Mouse (Mus musculus): ENCODE results near the gene Grik3. TPM values are rescaled to one million over a fixed set of nuclear protein-coding genes. Genes with fewer than 3 reads are reported as not detected.

Gene Grik3
- polyA plus RNA-seq, 1 experiment from 2014 or later: 0.16 TPM

DNA sequence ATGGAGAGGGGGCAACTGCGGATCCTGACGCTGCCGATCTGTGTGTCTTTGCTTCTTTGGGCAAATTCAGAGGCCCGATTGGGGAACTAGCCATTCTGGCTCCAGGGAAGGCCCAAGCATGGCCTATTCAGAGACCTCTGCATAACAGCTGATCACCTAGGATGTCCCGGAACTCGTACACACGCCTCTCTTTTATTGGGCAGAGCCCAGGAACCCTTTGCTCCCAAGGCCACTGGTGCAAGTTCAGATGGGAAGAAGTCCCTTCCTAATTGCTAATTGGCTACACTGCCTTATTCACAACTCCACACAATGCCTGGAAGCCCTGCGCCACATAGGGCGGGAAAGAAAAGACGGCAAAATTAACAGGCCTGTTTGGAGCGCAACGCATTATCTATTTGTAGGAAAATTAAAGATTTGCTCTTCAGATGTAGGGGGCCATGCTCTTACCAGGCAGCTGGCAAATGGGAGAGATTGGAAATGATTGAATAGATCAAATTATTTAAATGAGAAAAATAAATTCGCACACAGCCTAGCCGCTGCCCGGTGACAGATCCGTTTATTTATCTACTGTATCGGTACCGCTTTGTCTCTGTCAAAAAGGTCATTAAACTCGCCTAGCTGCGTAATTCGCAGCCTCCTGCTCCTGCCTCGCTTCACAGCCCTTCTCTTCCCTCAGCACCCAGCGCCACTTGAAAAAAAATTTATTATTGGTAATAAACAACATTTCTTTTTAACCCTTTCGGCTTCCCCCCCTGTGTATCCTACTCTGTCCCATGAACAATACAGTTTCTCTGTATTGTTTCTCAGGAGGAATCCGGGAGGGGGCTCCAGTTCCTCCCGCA is 1.5 kb upstream of the Grik3 start:
- no peaks in the 10 kb centered on the region for H3K36me3 ChIP-seq (ENCODE audit: control insufficient read depth, insufficient read depth, low read length)
- no peak overlapping the region for H3K27ac ChIP-seq (ENCODE audit: low read depth, low read length)
- H3K27me3 ChIP-seq (ENCODE audit: control insufficient read depth, insufficient read depth, low read length): peaks cover 99% of the 10 kb centered on the region
- no peak for ATAC-seq (replicated peaks; ENCODE audit: insufficient number of reproducible peaks, low FRiP score, low TSS enrichment)
- H3K4me3 ChIP-seq (ENCODE audit: low read depth, low read length): no peak overlapping the region; the same call in 1 of the 2 replicates
- no peak overlapping the region for H3K9ac ChIP-seq (ENCODE audit: low read depth, low read length)
- H3K4me2 ChIP-seq: peak overlapping the region; percentile 69
- H3K4me1 ChIP-seq (ENCODE audit: control insufficient read depth, insufficient read depth, low read length): peaks cover 10% of the 10 kb centered on the region
- WGBS (ENCODE audit: insufficient replicate concordance): 4% methylated on average over 26 of the region's 26 CpGs
- H3K9me3 ChIP-seq (replicated peaks; ENCODE audit: control insufficient read depth, low read length): no peaks in the 10 kb centered on the region

GRCm38 (mm10) chr4:125489901-125490590 is 454 bp upstream of the Grik3 start:
- H3K27me3 ChIP-seq (ENCODE audit: control insufficient read depth, insufficient read depth, low read length): peaks cover 100% of the 10 kb centered on the region
- H3K4me1 ChIP-seq (ENCODE audit: control insufficient read depth, insufficient read depth, low read length): peaks cover 10% of the 10 kb centered on the region
- no peaks in the 10 kb centered on the region for H3K9me3 ChIP-seq (replicated peaks; ENCODE audit: control insufficient read depth, low read length)
- no peaks in the 10 kb centered on the region for H3K36me3 ChIP-seq (ENCODE audit: control insufficient read depth, insufficient read depth, low read length)
- no peak overlapping the region for H3K27ac ChIP-seq (ENCODE audit: low read depth, low read length)
- ATAC-seq (replicated peaks; ENCODE audit: insufficient number of reproducible peaks, low FRiP score, low TSS enrichment): no peak; the same call in 1 of the 2 replicates
- under 1% methylated on average over 75 of the region's 81 CpGs for WGBS (ENCODE audit: insufficient replicate concordance)
- no peak overlapping the region for H3K9ac ChIP-seq (ENCODE audit: low read depth, low read length)
- peak overlapping the region; percentile 37 for H3K4me3 ChIP-seq (ENCODE audit: low read depth, low read length)
- peak overlapping the region; percentile 69 for H3K4me2 ChIP-seq

- Histone ChIP-seq H3K4me2 (peak overlapping the region; percentile 69), H3K9ac (ENCODE audit: low read depth, low read length) (no peak overlapping the region), H3K4me3 (ENCODE audit: low read depth, low read length) (peak overlapping the region; percentile 37; the same call in 1 of the 2 replicates), H3K27ac (ENCODE audit: low read depth, low read length) (no peak overlapping the region), H3K9me3 (replicated peaks; ENCODE audit: control insufficient read depth, low read length) (no peaks in the 10 kb centered on the region), H3K27me3 (ENCODE audit: control insufficient read depth, insufficient read depth, low read length) (peaks cover 97% of the 10 kb centered on the region), H3K36me3 (ENCODE audit: control insufficient read depth, insufficient read depth, low read length) (no peaks in the 10 kb centered on the region), H3K4me1 (ENCODE audit: control insufficient read depth, insufficient read depth, low read length) (peaks cover 12% of the 10 kb centered on the region)
- under 1% methylated on average over 39 of the region's 42 CpGs for WGBS (ENCODE audit: insufficient replicate concordance)
- no peak for ATAC-seq (replicated peaks; ENCODE audit: insufficient number of reproducible peaks, low FRiP score, low TSS enrichment)
Measured at GRCm38 (mm10) chr4:125491505-125492121, 1.1 kb downstream of the Grik3 start.

- no peak overlapping the region for H3K27ac ChIP-seq (ENCODE audit: low read depth, low read length)
- 14% methylated on average over 9 of the region's 9 CpGs for WGBS (ENCODE audit: insufficient replicate concordance)
- H3K4me3 ChIP-seq (ENCODE audit: low read depth, low read length): peak overlapping the region; percentile 37; the same call in 1 of the 2 replicates
Measured at GRCm38 (mm10) chr4:125492122-125492505, 1.6 kb downstream of the Grik3 start.

DNA sequence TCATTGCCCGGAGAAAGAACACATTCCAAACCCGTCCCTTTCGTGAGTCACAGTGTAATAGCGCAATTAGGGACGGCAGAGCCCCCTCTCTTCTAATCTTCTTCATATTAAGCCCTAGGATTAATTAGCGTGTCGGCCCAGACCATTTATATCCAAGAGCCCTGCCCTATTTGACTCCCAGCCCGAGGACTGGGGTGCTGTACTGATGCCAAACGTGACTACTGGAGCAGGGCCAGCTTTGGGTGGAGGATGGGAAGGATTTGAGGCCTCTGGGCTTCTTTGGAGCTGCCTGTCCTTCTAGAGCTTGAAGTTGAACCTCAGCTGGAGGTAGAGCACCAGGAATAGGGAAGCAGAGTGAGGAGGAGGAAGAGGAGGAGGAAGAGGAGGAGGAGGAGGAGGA is 2.2 kb downstream of the Grik3 start:
- no peak overlapping the region for H3K4me2 ChIP-seq
- no peak overlapping the region for H3K9ac ChIP-seq (ENCODE audit: low read depth, low read length)
- ATAC-seq (replicated peaks; ENCODE audit: insufficient number of reproducible peaks, low FRiP score, low TSS enrichment): no peak
- H3K4me3 ChIP-seq (ENCODE audit: low read depth, low read length): no peak overlapping the region
- 29% methylated on average over 9 of the region's 9 CpGs for WGBS (ENCODE audit: insufficient replicate concordance)
- no peak overlapping the region for H3K27ac ChIP-seq (ENCODE audit: low read depth, low read length)
- H3K9me3 ChIP-seq (replicated peaks; ENCODE audit: control insufficient read depth, low read length): no peaks in the 10 kb centered on the region
- H3K27me3 ChIP-seq (ENCODE audit: control insufficient read depth, insufficient read depth, low read length): peaks cover 93% of the 10 kb centered on the region
- H3K36me3 ChIP-seq (ENCODE audit: control insufficient read depth, insufficient read depth, low read length): no peaks in the 10 kb centered on the region
- H3K4me1 ChIP-seq (ENCODE audit: control insufficient read depth, insufficient read depth, low read length): peaks cover 12% of the 10 kb centered on the region

More at GRCm38 (mm10) chr4:125492122-125492505, 1.6 kb downstream of the Grik3 start:
- no peaks in the 10 kb centered on the region for H3K36me3 ChIP-seq (ENCODE audit: control insufficient read depth, insufficient read depth, low read length)
- H3K9me3 ChIP-seq (replicated peaks; ENCODE audit: control insufficient read depth, low read length): no peaks in the 10 kb centered on the region
- H3K27me3 ChIP-seq (ENCODE audit: control insufficient read depth, insufficient read depth, low read length): peaks cover 94% of the 10 kb centered on the region
- H3K4me1 ChIP-seq (ENCODE audit: control insufficient read depth, insufficient read depth, low read length): peaks cover 12% of the 10 kb centered on the region
- H3K4me2 ChIP-seq: peak overlapping the region; percentile 69; the same call in 1 of the 2 replicates
- ATAC-seq (replicated peaks; ENCODE audit: insufficient number of reproducible peaks, low FRiP score, low TSS enrichment): no peak
- H3K9ac ChIP-seq (ENCODE audit: low read depth, low read length): no peak overlapping the region

DNA sequence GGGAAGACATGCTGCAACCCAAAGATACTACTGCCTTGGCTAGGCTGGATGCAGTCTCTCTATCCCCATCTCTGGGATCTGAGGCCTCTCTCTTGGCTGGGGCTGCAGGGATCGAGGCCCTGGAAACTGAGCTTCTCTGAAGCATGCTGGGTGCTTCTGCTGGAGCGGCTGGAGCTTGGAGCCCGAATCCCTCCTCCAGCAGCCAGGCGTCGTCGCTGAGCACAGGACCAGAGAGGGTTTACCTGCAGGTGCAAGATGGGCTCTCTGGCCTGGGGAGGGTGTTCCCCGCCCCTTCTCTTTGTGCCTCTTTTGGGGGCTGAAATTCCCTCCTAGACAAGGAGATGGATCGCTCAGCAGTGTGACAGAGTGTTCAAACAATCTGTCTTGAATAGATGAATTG is 2.6 kb downstream of the Grik3 start:
- no peaks in the 10 kb centered on the region for H3K36me3 ChIP-seq (ENCODE audit: control insufficient read depth, insufficient read depth, low read length)
- no peak overlapping the region for H3K4me3 ChIP-seq (ENCODE audit: low read depth, low read length)
- H3K4me2 ChIP-seq: no peak overlapping the region
- peaks cover 12% of the 10 kb centered on the region for H3K4me1 ChIP-seq (ENCODE audit: control insufficient read depth, insufficient read depth, low read length)
- no peaks in the 10 kb centered on the region for H3K9me3 ChIP-seq (replicated peaks; ENCODE audit: control insufficient read depth, low read length)
- no peak overlapping the region for H3K27ac ChIP-seq (ENCODE audit: low read depth, low read length)
- no peak overlapping the region for H3K9ac ChIP-seq (ENCODE audit: low read depth, low read length)
- no peak for ATAC-seq (replicated peaks; ENCODE audit: insufficient number of reproducible peaks, low FRiP score, low TSS enrichment)
- peaks cover 89% of the 10 kb centered on the region for H3K27me3 ChIP-seq (ENCODE audit: control insufficient read depth, insufficient read depth, low read length)
- WGBS (ENCODE audit: insufficient replicate concordance): 13% methylated on average over 8 of the region's 8 CpGs

DNA sequence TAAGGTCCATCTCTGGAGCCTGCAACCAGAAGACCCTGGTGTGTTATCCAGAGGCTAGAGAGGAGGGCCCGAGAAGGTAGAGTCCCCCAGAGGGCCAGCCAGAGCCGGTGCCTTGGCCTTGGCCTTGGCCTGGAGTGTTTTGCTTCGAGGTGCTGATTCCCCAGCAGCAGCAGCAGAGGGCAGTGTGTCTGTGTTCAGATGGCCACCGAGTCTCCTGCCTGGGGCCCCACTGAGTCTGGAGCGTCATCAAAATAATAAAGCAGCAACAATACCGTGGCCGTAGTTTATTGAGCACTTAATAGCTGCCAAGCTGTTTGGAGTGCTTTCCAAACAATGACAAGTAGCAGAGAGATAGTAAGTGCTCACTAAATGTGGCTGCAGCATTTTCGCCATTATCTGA is 5.0 kb downstream of the Grik3 start:
- ATAC-seq (replicated peaks; ENCODE audit: insufficient number of reproducible peaks, low FRiP score, low TSS enrichment): no peak
- H3K4me1 ChIP-seq (ENCODE audit: control insufficient read depth, insufficient read depth, low read length): peaks cover 8% of the 10 kb centered on the region; the same call in 1 of the 2 replicates
- H3K4me2 ChIP-seq: no peak overlapping the region
- H3K9ac ChIP-seq (ENCODE audit: low read depth, low read length): no peak overlapping the region
- no peaks in the 10 kb centered on the region for H3K36me3 ChIP-seq (ENCODE audit: control insufficient read depth, insufficient read depth, low read length)
- no peak overlapping the region for H3K4me3 ChIP-seq (ENCODE audit: low read depth, low read length)
- no peaks in the 10 kb centered on the region for H3K9me3 ChIP-seq (replicated peaks; ENCODE audit: control insufficient read depth, low read length)
- no peak overlapping the region for H3K27ac ChIP-seq (ENCODE audit: low read depth, low read length)
- WGBS (ENCODE audit: insufficient replicate concordance): 25% methylated on average over 8 of the region's 8 CpGs
- peaks cover 77% of the 10 kb centered on the region for H3K27me3 ChIP-seq (ENCODE audit: control insufficient read depth, insufficient read depth, low read length)

DNA sequence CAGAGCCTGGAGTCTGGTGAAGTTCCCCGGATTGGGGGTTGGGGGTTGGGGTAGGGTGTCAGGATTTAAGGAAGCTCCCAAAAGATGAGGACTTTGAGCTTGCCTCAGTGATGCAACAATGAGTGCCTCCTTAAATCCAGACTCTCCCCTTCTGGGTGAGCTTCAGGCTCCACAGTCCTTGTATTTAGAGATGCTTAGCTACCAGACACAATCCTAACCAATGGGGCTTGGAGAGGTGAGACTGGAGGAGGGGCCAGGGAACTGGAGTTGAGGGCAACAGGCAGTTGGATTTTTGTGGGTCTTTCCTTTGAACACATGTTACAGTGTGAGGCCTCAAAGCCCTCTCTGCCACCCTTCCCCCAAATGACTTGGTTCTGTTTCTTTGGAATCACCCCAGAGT is 6.5 kb downstream of the Grik3 start:
- H3K36me3 ChIP-seq (ENCODE audit: control insufficient read depth, insufficient read depth, low read length): no peaks in the 10 kb centered on the region
- H3K27me3 ChIP-seq (ENCODE audit: control insufficient read depth, insufficient read depth, low read length): peaks cover 65% of the 10 kb centered on the region
- no peak overlapping the region for H3K9ac ChIP-seq (ENCODE audit: low read depth, low read length)
- H3K4me2 ChIP-seq: no peak overlapping the region
- H3K4me3 ChIP-seq (ENCODE audit: low read depth, low read length): no peak overlapping the region
- H3K4me1 ChIP-seq (ENCODE audit: control insufficient read depth, insufficient read depth, low read length): 0 out of 2 replicates have a peak, but pooled peaks cover 2% of the 10 kb centered on the region
- H3K27ac ChIP-seq (ENCODE audit: low read depth, low read length): no peak overlapping the region
- no peak for ATAC-seq (replicated peaks; ENCODE audit: insufficient number of reproducible peaks, low FRiP score, low TSS enrichment)
- 0% methylated on average over 1 of the region's 1 CpGs for WGBS (ENCODE audit: insufficient replicate concordance)
- H3K9me3 ChIP-seq (replicated peaks; ENCODE audit: control insufficient read depth, low read length): no peaks in the 10 kb centered on the region
